In genomic region chr17:12868640-12869039, GRCm38 (mm10) we compare ENCODE assay signal across 22 mouse cellular contexts. TPM values are rescaled to one million over a fixed set of nuclear protein-coding genes. Genes with fewer than 3 reads are reported as not detected.
A peak's percentile ranks its signal among the peaks of the same experiment; 100 is the strongest.
DNase-seq lines count a peak whose midpoint lies in the region; ATAC-seq and TF ChIP-seq lines count a peak whose summit lies in the region.
"Had no signal": no experiment of that assay in that cellular context is flagged by ENCODE, and none has a peak within 500 bp of the region (broad histone marks: within the 10 kb centered on the region; RNA-seq: fewer than 3 reads in every experiment).

No protein-coding gene starts in this region.

- H3K4me1 ChIP-seq in heart, embryonic 11.5 days (ENCODE audit: control insufficient read depth, insufficient read depth, low read length) = 0 out of 2 replicates have a peak, but pooled peaks cover 5% of the 10 kb centered on the region
- H3K4me1 ChIP-seq in embryonic facial prominence, embryonic 12.5 days = peaks cover 37% of the 10 kb centered on the region
- H3K4me1 ChIP-seq: forebrain, embryonic 12.5 days had no signal

- DNase-seq in heart, adult 9 months (ENCODE audit: low spot score in 2 of 2) = no peak
- DNase-seq in left cerebral cortex, adult 2 months (ENCODE audit: extremely low spot score in 1 of 2, low spot score in 2 of 2) = no peak
- DNase-seq in left cerebral cortex, adult 9 months (ENCODE audit: low spot score in 2 of 2) = no peak
- no peak for DNase-seq in right cerebral cortex, adult 2 months (ENCODE audit: low spot score in 2 of 2)
- no peak for DNase-seq in adrenal gland, adult 18-20 months (ENCODE audit: low spot score in 2 of 2)
- DNase-seq: adrenal gland, postnatal 10 days; cerebellum, adult 18-20 months; kidney, adult 18-20 months; left cerebral cortex, postnatal 4 days; lung, postnatal 36 days; midbrain, embryonic 14.5 days; right cerebral cortex, postnatal 14 days; thymus, postnatal 4 days had no signal

- H3K27ac ChIP-seq in heart, embryonic 11.5 days (ENCODE audit: low read depth, low read length) = no peak overlapping the region
- no peak overlapping the region for H3K27ac ChIP-seq in left cerebral cortex, adult 2 months
- H3K27ac ChIP-seq in embryonic facial prominence, embryonic 12.5 days = peak overlapping the region; percentile 67
- H3K27ac ChIP-seq: forebrain, embryonic 12.5 days; hindbrain, embryonic 13.5 days had no signal

- H3K4me3 ChIP-seq in heart, embryonic 11.5 days (ENCODE audit: low read depth, low read length) = no peak overlapping the region
- no peak overlapping the region for H3K4me3 ChIP-seq in left cerebral cortex, adult 2 months
- H3K4me3 ChIP-seq in embryonic facial prominence, embryonic 12.5 days = no peak overlapping the region
- H3K4me3 ChIP-seq: forebrain, embryonic 12.5 days; hindbrain, embryonic 13.5 days had no signal

- H3K9ac ChIP-seq in heart, embryonic 11.5 days (ENCODE audit: low read depth, low read length) = 0 out of 2 replicates have a peak overlapping the region, but pooled peaks have one; percentile 5
- H3K9ac ChIP-seq in embryonic facial prominence, embryonic 12.5 days = no peak overlapping the region
- H3K9ac ChIP-seq: forebrain, embryonic 12.5 days; hindbrain, embryonic 13.5 days had no signal

- no peaks in the 10 kb centered on the region for H3K36me3 ChIP-seq in heart, embryonic 11.5 days (ENCODE audit: control insufficient read depth, insufficient read depth, low read length)
- H3K36me3 ChIP-seq in embryonic facial prominence, embryonic 12.5 days = no peaks in the 10 kb centered on the region
- H3K36me3 ChIP-seq: forebrain, embryonic 12.5 days; G1E; hindbrain, embryonic 13.5 days had no signal

- TF ChIP-seq CTCF in left cerebral cortex, adult 2 months (IDR thresholded peaks at IDR 0.05) = peak; percentile 12

- no peaks in the 10 kb centered on the region for H3K9me3 ChIP-seq in heart, embryonic 11.5 days (replicated peaks; ENCODE audit: control insufficient read depth, low read length)
- no peaks in the 10 kb centered on the region for H3K9me3 ChIP-seq in embryonic facial prominence, embryonic 12.5 days
- H3K9me3 ChIP-seq: forebrain, embryonic 12.5 days; G1E; hindbrain, embryonic 13.5 days had no signal

- WGBS in heart, embryonic 11.5 days (ENCODE audit: insufficient replicate concordance) = 12% methylated on average over 4 of the region's 4 CpGs
- 7% methylated on average over 4 of the region's 4 CpGs for WGBS in embryonic facial prominence, embryonic 12.5 days

- ATAC-seq in heart, embryonic 11.5 days (replicated peaks; ENCODE audit: insufficient number of reproducible peaks, low FRiP score, low TSS enrichment) = no peak
- ATAC-seq in embryonic facial prominence, embryonic 12.5 days (ENCODE audit: insufficient number of reproducible peaks, insufficient read depth, low FRiP score, low TSS enrichment) = 0 out of 2 replicates have a peak, but pooled peaks have one; percentile 43
- ATAC-seq in megakaryocyte-erythroid progenitor cell, adult 5-6 weeks (replicated peaks; ENCODE audit: low FRiP score, low TSS enrichment, poor library complexity, severe bottlenecking) = peak; percentile 46; the same call in 1 of the 2 replicates

- intact Hi-C loops in left cerebral cortex, adult 2 months (cut with DNase I) = loop anchor here (5.0 kb wide), 1 partner anchor 71 kb away; no protein-coding TSS in a partner anchor

- H3K27me3 ChIP-seq in heart, embryonic 11.5 days (ENCODE audit: control insufficient read depth, insufficient read depth, low read length) = peaks cover 9% of the 10 kb centered on the region; the same call in 1 of the 2 replicates
- H3K27me3 ChIP-seq in embryonic facial prominence, embryonic 12.5 days = no peaks in the 10 kb centered on the region
- H3K27me3 ChIP-seq: forebrain, embryonic 12.5 days had no signal

- no peak overlapping the region for H3K4me2 ChIP-seq in heart, embryonic 11.5 days
- no peak overlapping the region for H3K4me2 ChIP-seq in embryonic facial prominence, embryonic 12.5 days (replicated peaks)
- H3K4me2 ChIP-seq: forebrain, embryonic 12.5 days; hindbrain, embryonic 13.5 days had no signal

RNA-seq across cellular contexts. Expression of gene Mas1, which starts 0.7 kb away (rescaled TPM):
- polyA plus RNA-seq in heart, embryonic 11.5 days (2014; fragmentation: Nextera tagmentation; extraction: Ambion mirVana) = 0.17 and 0.54 TPM in 2 replicates
- total RNA-seq in left cerebral cortex, adult 2 months (2021) = 10 to 100 TPM; 36.8 to 42.2 TPM
- 0.70 and 1.3 TPM in 2 replicates for polyA plus RNA-seq in embryonic facial prominence, embryonic 12.5 days (2016; fragmentation: Nextera tagmentation; extraction: Ambion mirVana)
- not detected in 2 replicates for total RNA-seq in megakaryocyte-erythroid progenitor cell, adult 5-6 weeks (2014; fragmentation: Nextera tagmentation)
- total RNA-seq in megakaryocyte-erythroid progenitor cell, adult 5-6 weeks (2017) = not detected in 2 replicates
- not detected for total RNA-seq in adrenal gland, adult 18-20 months (2021)
- total RNA-seq: G1E; granulocyte monocyte progenitor cell, adult 5-6 weeks had no signal
- polyA plus RNA-seq: C2C12, G1E had no signal

RNA-seq across cellular contexts. Expression of gene Mrgprh, which starts 7.2 kb away (rescaled TPM):
- 0.10 and 0.25 TPM in 2 replicates for polyA plus RNA-seq in heart, embryonic 11.5 days (2014; fragmentation: Nextera tagmentation; extraction: Ambion mirVana)
- not detected for total RNA-seq in left cerebral cortex, adult 2 months (2021)
- 0.13 TPM in 1 of 2 replicates, not detected in the other for polyA plus RNA-seq in embryonic facial prominence, embryonic 12.5 days (2016; fragmentation: Nextera tagmentation; extraction: Ambion mirVana)
- total RNA-seq in megakaryocyte-erythroid progenitor cell, adult 5-6 weeks (2014; fragmentation: Nextera tagmentation) = not detected in 2 replicates
- total RNA-seq in megakaryocyte-erythroid progenitor cell, adult 5-6 weeks (2017) = not detected in 2 replicates
- under 1 TPM in 1 of 2 experiments, not detected in 1; 0.16 TPM for total RNA-seq in adrenal gland, adult 18-20 months (2021)
- total RNA-seq: granulocyte monocyte progenitor cell, adult 5-6 weeks; left cerebral cortex, postnatal 4 days had no signal
- polyA plus RNA-seq: C2C12; forebrain, embryonic 12.5 days; G1E; hindbrain, embryonic 13.5 days; liver, embryonic 16.5 days; midbrain, embryonic 14.5 days had no signal

RNA-seq across cellular contexts. Expression of gene Pnldc1, which starts 41.4 kb away (rescaled TPM):
- 1.2 and 1.7 TPM in 2 replicates for polyA plus RNA-seq in heart, embryonic 11.5 days (2014; fragmentation: Nextera tagmentation; extraction: Ambion mirVana)
- 1 to 10 TPM; 2.8 to 4.0 TPM for total RNA-seq in left cerebral cortex, adult 2 months (2021)
- 3.0 and 4.1 TPM in 2 replicates for polyA plus RNA-seq in embryonic facial prominence, embryonic 12.5 days (2016; fragmentation: Nextera tagmentation; extraction: Ambion mirVana)
- total RNA-seq in megakaryocyte-erythroid progenitor cell, adult 5-6 weeks (2014; fragmentation: Nextera tagmentation) = 12.4 TPM in 1 of 2 replicates, not detected in the other
- total RNA-seq in megakaryocyte-erythroid progenitor cell, adult 5-6 weeks (2017) = 0.15 TPM in 1 of 2 replicates, not detected in the other
- total RNA-seq in adrenal gland, adult 18-20 months (2021) = 1 to 10 TPM; 3.3 to 5.5 TPM
- polyA plus RNA-seq: G1E had no signal

RNA-seq across cellular contexts. Expression of gene Tcp1, which starts 46.9 kb away (rescaled TPM):
- 440 and 445 TPM in 2 replicates for polyA plus RNA-seq in heart, embryonic 11.5 days (2014; fragmentation: Nextera tagmentation; extraction: Ambion mirVana)
- 100 to 1,000 TPM; 193 to 195 TPM for total RNA-seq in left cerebral cortex, adult 2 months (2021)
- 475 and 490 TPM in 2 replicates for polyA plus RNA-seq in embryonic facial prominence, embryonic 12.5 days (2016; fragmentation: Nextera tagmentation; extraction: Ambion mirVana)
- total RNA-seq in megakaryocyte-erythroid progenitor cell, adult 5-6 weeks (2014; fragmentation: Nextera tagmentation) = 481 and 497 TPM in 2 replicates
- 1,112 and 1,392 TPM in 2 replicates for total RNA-seq in megakaryocyte-erythroid progenitor cell, adult 5-6 weeks (2017)
- total RNA-seq in adrenal gland, adult 18-20 months (2021) = 100 to 1,000 TPM; 233 to 235 TPM

RNA-seq across cellular contexts. Expression of gene Mrpl18, which starts 47.5 kb away (rescaled TPM):
- polyA plus RNA-seq in heart, embryonic 11.5 days (2014; fragmentation: Nextera tagmentation; extraction: Ambion mirVana) = 196 and 205 TPM in 2 replicates
- 10 to 100 TPM; 56.1 to 60.5 TPM for total RNA-seq in left cerebral cortex, adult 2 months (2021)
- 161 and 171 TPM in 2 replicates for polyA plus RNA-seq in embryonic facial prominence, embryonic 12.5 days (2016; fragmentation: Nextera tagmentation; extraction: Ambion mirVana)
- 165 and 221 TPM in 2 replicates for total RNA-seq in megakaryocyte-erythroid progenitor cell, adult 5-6 weeks (2014; fragmentation: Nextera tagmentation)
- 214 and 219 TPM in 2 replicates for total RNA-seq in megakaryocyte-erythroid progenitor cell, adult 5-6 weeks (2017)
- 10 to 100 TPM; 69.9 to 72.7 TPM for total RNA-seq in adrenal gland, adult 18-20 months (2021)

Comparison
In these comparisons a context has a peak if more than half of its experiments do, and no peak if none do; other contexts are left out.
1. RNA of gene Mas1, which starts 0.7 kb away (total RNA-seq): 36.8 to 42.2 TPM in left cerebral cortex, adult 2 months; not detected in megakaryocyte-erythroid progenitor cell, adult 5-6 weeks and not detected in adrenal gland, adult 18-20 months; every median in the first group is over 10 times any median in the second.